Mouse (Mus musculus) hindbrain, embryonic 15.5 days (tissue): ENCODE results near the gene Gpr137c. TPM values are rescaled to one million over a fixed set of nuclear protein-coding genes. Genes with fewer than 3 reads are reported as not detected.

Experiments
- ATAC-seq: fragments of 200-750 bp; cut with Nextera tagmentation; 2 replicates; pipeline ENCODE4 v1.8.0; 2017; ENCODE audit warnings: low read depth, moderate number of reproducible peaks, moderate TSS enrichment; ENCODE audit not compliant: low FRiP score
- H3K27ac ChIP-seq: fragments of 300-500 bp; sonication (generic); replicated peaks from 2 replicates; pipeline ENCODE4 v1.5.1; 2015; ENCODE audit warnings: mild to moderate bottlenecking, inconsistent platforms
- H3K27me3 ChIP-seq: fragments of 300-500 bp; sonication (generic); 2 replicates; pipeline ENCODE4 v1.6.1; 2015; ENCODE audit warnings: control low read depth, inconsistent platforms
- H3K36me3 ChIP-seq: fragments of 300-500 bp; sonication (generic); 2 replicates; pipeline ENCODE4 v1.6.1; 2015; ENCODE audit warnings: control low read depth, inconsistent platforms
- H3K4me1 ChIP-seq: fragments of 300-500 bp; sonication (generic); replicated peaks from 2 replicates; pipeline ENCODE4 v1.6.1; 2015; ENCODE audit warnings: control low read depth, inconsistent platforms
- H3K4me2 ChIP-seq: fragments of 300-500 bp; sonication (generic); 2 replicates; pipeline ENCODE4 v1.6.1; 2015; ENCODE audit warnings: moderate library complexity, mild to moderate bottlenecking, inconsistent platforms
- H3K4me3 ChIP-seq: fragments of 300-500 bp; sonication (generic); 2 replicates; pipeline ENCODE4 v1.5.1; 2015; ENCODE audit warnings: mild to moderate bottlenecking, inconsistent platforms
- H3K9ac ChIP-seq: fragments of 300-500 bp; sonication (generic); 2 replicates; pipeline ENCODE4 v1.6.1; 2015; ENCODE audit warnings: inconsistent platforms
- H3K9me3 ChIP-seq: fragments of 300-500 bp; sonication (generic); 2 replicates; pipeline ENCODE4 v1.6.1; 2016; ENCODE audit warnings: control low read depth, inconsistent platforms
- WGBS: fragments of 180-500 bp; shearing (Covaris S2); methylation state at CpG from one replicate; pipeline ENCODE4 v1.1.7; 2015; 5-methylcytosine and 5-hydroxymethylcytosine counted together
- polyA plus RNA-seq: library from polyadenylated mRNA; unstranded; fragments of >200 nt; fragmentation: Nextera tagmentation; extraction: Ambion mirVana; gene quantifications from 2 replicates; pipeline ENCODE4 v1.2.1, GENCODE M21; 2015

The Gpr137c gene
- polyA plus RNA-seq, 1 experiment from 2014 or later: 12.8 TPM

GRCm38 (mm10) chr14:45220090-45220956 is 806 bp downstream of the Gpr137c start, which contains the start of gene Txndc16:
Txndc16 (minus strand) TSS chr14:45220328.
- H3K27me3 ChIP-seq: no peaks in the 10 kb centered on the region
- ATAC-seq: peak; percentile 23
- H3K36me3 ChIP-seq: no peaks in the 10 kb centered on the region
- under 1% methylated on average over 59 of the region's 59 CpGs for WGBS
- no peaks in the 10 kb centered on the region for H3K9me3 ChIP-seq
- H3K4me2 ChIP-seq: peak within 1 kb of the TSS; percentile 81
- H3K4me3 ChIP-seq: peak within 1 kb of the TSS; percentile 83
- H3K27ac ChIP-seq: peak within 1 kb of the TSS; percentile 95
- H3K4me1 ChIP-seq: peaks cover 28% of the 10 kb centered on the region
- H3K9ac ChIP-seq: peak within 1 kb of the TSS; percentile 93

- Histone ChIP-seq H3K4me2 (peak overlapping the region; percentile 65), H3K4me3 (peak overlapping the region; percentile 83), H3K4me1 (peaks cover 28% of the 10 kb centered on the region), H3K27me3 (no peaks in the 10 kb centered on the region), H3K9me3 (no peaks in the 10 kb centered on the region), H3K9ac (peak overlapping the region; percentile 93), H3K36me3 (no peaks in the 10 kb centered on the region), H3K27ac (peak overlapping the region; percentile 95)
- 6% methylated on average over 11 of the region's 11 CpGs for WGBS
- 0 out of 2 replicates have a peak, but pooled peaks have one; percentile 1 for ATAC-seq
These were observed 1.6 kb downstream of the Gpr137c start for GRCm38 (mm10) chr14:45220957-45221630.

- Histone ChIP-seq H3K27ac (no peak overlapping the region), H3K4me3 (no peak overlapping the region), H3K9ac (no peak overlapping the region), H3K9me3 (no peaks in the 10 kb centered on the region), H3K4me1 (no peaks in the 10 kb centered on the region), H3K36me3 (0 out of 2 replicates have a peak, but pooled peaks cover 3% of the 10 kb centered on the region), H3K27me3 (no peaks in the 10 kb centered on the region), H3K4me2 (no peak overlapping the region)
- 87% methylated on average over 2 of the region's 2 CpGs for WGBS
- no peak for ATAC-seq
These were observed 19.5 kb downstream of the Gpr137c start for GRCm38 (mm10) chr14:45239042-45239441.

- no peak for ATAC-seq
- WGBS: 53% methylated on average over 1 of the region's 1 CpGs
- H3K27ac ChIP-seq: no peak overlapping the region
- H3K9me3 ChIP-seq: no peaks in the 10 kb centered on the region
- H3K9ac ChIP-seq: no peak overlapping the region
- no peaks in the 10 kb centered on the region for H3K27me3 ChIP-seq
- no peak overlapping the region for H3K4me2 ChIP-seq
- H3K4me1 ChIP-seq: no peaks in the 10 kb centered on the region
- no peak overlapping the region for H3K4me3 ChIP-seq
- peaks cover 9% of the 10 kb centered on the region for H3K36me3 ChIP-seq
These were observed 22.1 kb downstream of the Gpr137c start for GRCm38 (mm10) chr14:45241613-45242012.

- no peak for ATAC-seq
- Histone ChIP-seq H3K4me3 (no peak overlapping the region), H3K27ac (no peak overlapping the region), H3K4me1 (no peaks in the 10 kb centered on the region), H3K36me3 (peaks cover 18% of the 10 kb centered on the region), H3K4me2 (no peak overlapping the region), H3K27me3 (no peaks in the 10 kb centered on the region), H3K9me3 (no peaks in the 10 kb centered on the region), H3K9ac (no peak overlapping the region)
- WGBS: 87% methylated on average over 4 of the region's 4 CpGs
These were observed 32.1 kb downstream of the Gpr137c start for GRCm38 (mm10) chr14:45251548-45252076.

GRCm38 (mm10) chr14:45263831-45264592 is 44.5 kb downstream of the Gpr137c start:
- Histone ChIP-seq H3K27me3 (no peaks in the 10 kb centered on the region), H3K4me3 (no peak overlapping the region), H3K9me3 (no peaks in the 10 kb centered on the region; the same call in 1 of the 2 replicates), H3K36me3 (peaks cover 20% of the 10 kb centered on the region), H3K27ac (no peak overlapping the region), H3K9ac (no peak overlapping the region), H3K4me2 (no peak overlapping the region), H3K4me1 (no peaks in the 10 kb centered on the region)
- WGBS: 80% methylated on average over 3 of the region's 3 CpGs
- ATAC-seq: no peak

- ATAC-seq: no peak
- Histone ChIP-seq H3K9ac (no peak overlapping the region), H3K4me3 (no peak overlapping the region), H3K27me3 (no peaks in the 10 kb centered on the region), H3K4me2 (no peak overlapping the region), H3K36me3 (peaks cover 23% of the 10 kb centered on the region), H3K4me1 (no peaks in the 10 kb centered on the region), H3K27ac (no peak overlapping the region), H3K9me3 (no peaks in the 10 kb centered on the region)
- 92% methylated on average over 6 of the region's 6 CpGs for WGBS
These were observed 56.3 kb downstream of the Gpr137c start for GRCm38 (mm10) chr14:45275816-45276215.

GRCm38 (mm10) chr14:45282066-45282465 is 62.5 kb downstream of the Gpr137c start:
- Histone ChIP-seq H3K9me3 (no peaks in the 10 kb centered on the region), H3K27ac (no peak overlapping the region), H3K9ac (no peak overlapping the region), H3K27me3 (no peaks in the 10 kb centered on the region), H3K4me1 (no peaks in the 10 kb centered on the region), H3K4me2 (no peak overlapping the region), H3K4me3 (no peak overlapping the region), H3K36me3 (peaks cover 36% of the 10 kb centered on the region)
- WGBS: 88% methylated on average over 3 of the region's 3 CpGs
- no peak for ATAC-seq

- WGBS: 80% methylated on average over 4 of the region's 4 CpGs
These were observed 72.1 kb downstream of the Gpr137c start for GRCm38 (mm10) chr14:45291608-45292007.

GRCm38 (mm10) chr14:45303939-45304338 is 84.4 kb downstream of the Gpr137c start:
- WGBS: 36% methylated on average over 4 of the region's 4 CpGs
- Histone ChIP-seq H3K4me1 (no peaks in the 10 kb centered on the region), H3K4me3 (no peak overlapping the region), H3K4me2 (no peak overlapping the region), H3K27ac (no peak overlapping the region), H3K9ac (no peak overlapping the region), H3K27me3 (no peaks in the 10 kb centered on the region), H3K36me3 (peaks cover 37% of the 10 kb centered on the region), H3K9me3 (no peaks in the 10 kb centered on the region)
- no peak for ATAC-seq

More at GRCm38 (mm10) chr14:45291608-45292007, 72.1 kb downstream of the Gpr137c start:
- Histone ChIP-seq H3K27ac (no peak overlapping the region), H3K4me1 (no peaks in the 10 kb centered on the region), H3K4me2 (no peak overlapping the region), H3K27me3 (no peaks in the 10 kb centered on the region), H3K9me3 (no peaks in the 10 kb centered on the region), H3K36me3 (peaks cover 33% of the 10 kb centered on the region), H3K9ac (no peak overlapping the region), H3K4me3 (no peak overlapping the region)
- ATAC-seq: no peak

GRCm38 (mm10) chr14:45304389-45304788 is 84.9 kb downstream of the Gpr137c start:
- Histone ChIP-seq H3K9ac (no peak overlapping the region), H3K4me2 (no peak overlapping the region), H3K4me1 (no peaks in the 10 kb centered on the region), H3K9me3 (no peaks in the 10 kb centered on the region), H3K27ac (no peak overlapping the region), H3K36me3 (peaks cover 32% of the 10 kb centered on the region), H3K27me3 (no peaks in the 10 kb centered on the region), H3K4me3 (no peak overlapping the region)
- 60% methylated on average over 4 of the region's 4 CpGs for WGBS
- ATAC-seq: no peak
